Mouse (Mus musculus): ENCODE results near the gene Drd4.

- TF ChIP-seq CTCF (conservative IDR thresholded peaks at IDR 0.05; ENCODE audit: low read length) (no peak), NANOG (IDR thresholded peaks at IDR 0.05; ENCODE audit: borderline replicate concordance, low read length) (no peak), POU5F1 (IDR thresholded peaks at IDR 0.05; ENCODE audit: borderline replicate concordance, low read length) (no peak)
Observed at GRCm38 (mm10) chr7:141327469-141328372, 35.9 kb downstream of the Drd4 start, which contains the start of the genes Deaf1 and Tmem80.
